Mouse (Mus musculus) limb, embryonic 12.5 days (tissue): ENCODE results near the gene Nlrp10. TPM values are rescaled to one million over a fixed set of nuclear protein-coding genes. Genes with fewer than 3 reads are reported as not detected.

Experiments
- ATAC-seq: fragments of 200-750 bp; cut with Nextera tagmentation; 2 replicates; pipeline ENCODE4 v1.8.0; 2017; ENCODE audit warnings: low read depth, moderate TSS enrichment; ENCODE audit not compliant: insufficient number of reproducible peaks, insufficient read depth, low FRiP score, low TSS enrichment
- H3K27ac ChIP-seq: fragments of 300-500 bp; sonication (generic); 2 replicates; pipeline ENCODE4 v1.5.1; 2016; ENCODE audit warnings: mild to moderate bottlenecking, moderate library complexity
- H3K27me3 ChIP-seq: fragments of 300-500 bp; sonication (generic); 2 replicates; pipeline ENCODE4 v1.6.1; 2016; ENCODE audit warnings: mild to moderate bottlenecking, moderate library complexity
- H3K36me3 ChIP-seq: fragments of 300-500 bp; sonication (generic); 2 replicates; pipeline ENCODE4 v1.6.1; 2016; ENCODE audit warnings: mild to moderate bottlenecking, moderate library complexity
- H3K4me1 ChIP-seq: fragments of 300-500 bp; sonication (generic); replicated peaks from 2 replicates; pipeline ENCODE4 v1.6.1; 2016
- H3K4me2 ChIP-seq: fragments of 300-500 bp; sonication (generic); 2 replicates; pipeline ENCODE4 v1.6.1; 2016; ENCODE audit warnings: mild to moderate bottlenecking, moderate library complexity
- H3K4me3 ChIP-seq: fragments of 300-500 bp; sonication (generic); replicated peaks from 2 replicates; pipeline ENCODE4 v1.5.1; 2016; ENCODE audit warnings: mild to moderate bottlenecking
- H3K9ac ChIP-seq: fragments of 300-500 bp; sonication (generic); replicated peaks from 2 replicates; pipeline ENCODE4 v1.6.1; 2016; ENCODE audit warnings: mild to moderate bottlenecking, moderate library complexity
- H3K9me3 ChIP-seq: fragments of 300-500 bp; sonication (generic); 2 replicates; pipeline ENCODE4 v1.6.1; 2016; ENCODE audit warnings: mild to moderate bottlenecking, moderate library complexity
- WGBS: fragments of 180-500 bp; shearing (Covaris S2); methylation state at CpG from one replicate; pipeline ENCODE4 v1.1.7; 2016; 5-methylcytosine and 5-hydroxymethylcytosine counted together
- polyA plus RNA-seq: library from polyadenylated mRNA; unstranded; fragments of >200 nt; fragmentation: Nextera tagmentation; extraction: Ambion mirVana; gene quantifications from 2 replicates; pipeline ENCODE4 v1.2.1, GENCODE M21; 2016

Nlrp10 gene
- 0.61 and 0.72 TPM in 2 replicates for polyA plus RNA-seq

DNA sequence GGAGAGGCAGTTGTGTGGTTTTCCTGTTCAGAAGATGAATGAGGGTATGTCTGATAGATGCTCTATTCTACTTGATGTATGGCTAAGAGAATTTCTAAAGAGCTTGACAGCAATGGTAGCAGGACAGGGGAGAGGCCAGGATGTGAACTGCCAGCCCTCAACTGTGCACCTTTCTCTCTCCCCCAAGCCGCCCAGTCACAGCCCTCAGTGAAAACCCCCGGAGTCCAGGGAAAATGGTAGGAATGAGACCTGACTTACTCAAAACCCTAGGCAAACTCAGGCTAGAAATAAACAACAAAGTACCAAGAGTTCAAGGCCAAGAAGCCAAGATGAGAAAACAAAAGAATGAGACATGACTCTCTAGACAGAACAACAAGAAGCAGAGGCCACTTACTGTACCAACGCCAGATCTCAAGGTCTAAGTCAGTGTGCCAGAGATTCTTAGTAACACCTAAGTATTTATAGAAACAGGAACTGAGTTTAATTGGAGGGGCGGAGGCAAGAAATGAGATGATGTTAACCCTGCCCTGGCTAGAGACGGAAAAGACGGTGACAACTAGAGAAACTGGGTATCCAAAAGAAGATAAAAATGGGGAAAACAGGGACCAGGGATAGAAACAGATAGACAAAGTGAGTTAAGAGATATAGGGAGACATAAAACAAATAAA is at the start of gene Nlrp10:
Gene Nlrp10, minus strand, starts transcription at position 453 of the 668 bp plus-strand sequence.
- H3K4me1 ChIP-seq: no peaks in the 10 kb centered on the region; the same call in 1 of the 2 replicates
- H3K9ac ChIP-seq: no peak within 1 kb of the TSS
- 70% methylated on average over 6 of the region's 6 CpGs for WGBS

DNA sequence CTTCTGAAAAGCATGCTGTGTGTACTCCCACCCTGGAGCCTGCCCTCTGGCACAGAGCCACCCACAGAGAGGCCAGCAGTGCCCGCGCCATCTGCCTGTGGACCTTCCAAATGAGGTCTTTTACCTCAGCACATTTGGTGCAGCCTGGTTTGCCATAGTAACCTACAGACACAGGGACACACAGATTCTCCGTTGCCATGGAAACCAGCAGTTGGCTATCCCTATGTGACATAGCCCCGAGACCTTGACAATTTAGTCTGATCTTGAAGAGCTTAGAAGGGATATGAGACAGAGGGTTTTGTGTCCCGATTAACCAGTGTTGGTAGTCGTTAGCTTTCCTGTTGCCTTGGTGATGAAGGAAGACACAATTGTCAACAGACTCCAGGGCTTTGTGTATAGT is 42.3 kb upstream of the Nlrp10 start:
- Histone ChIP-seq H3K4me2 (no peak overlapping the region), H3K9me3 (no peaks in the 10 kb centered on the region), H3K9ac (no peak overlapping the region), H3K4me1 (no peaks in the 10 kb centered on the region), H3K27me3 (no peaks in the 10 kb centered on the region; the same call in 1 of the 2 replicates), H3K36me3 (no peaks in the 10 kb centered on the region), H3K4me3 (no peak overlapping the region), H3K27ac (no peak overlapping the region)
- 66% methylated on average over 6 of the region's 6 CpGs for WGBS
- no peak for ATAC-seq

More for the DNA sequence above, at the start of gene Nlrp10:
- no peaks in the 10 kb centered on the region for H3K9me3 ChIP-seq
- no peaks in the 10 kb centered on the region for H3K27me3 ChIP-seq
- no peak for ATAC-seq
- no peak within 1 kb of the TSS for H3K27ac ChIP-seq
- H3K36me3 ChIP-seq: no peaks in the 10 kb centered on the region
- no peak within 1 kb of the TSS for H3K4me2 ChIP-seq
- no peak within 1 kb of the TSS for H3K4me3 ChIP-seq

DNA sequence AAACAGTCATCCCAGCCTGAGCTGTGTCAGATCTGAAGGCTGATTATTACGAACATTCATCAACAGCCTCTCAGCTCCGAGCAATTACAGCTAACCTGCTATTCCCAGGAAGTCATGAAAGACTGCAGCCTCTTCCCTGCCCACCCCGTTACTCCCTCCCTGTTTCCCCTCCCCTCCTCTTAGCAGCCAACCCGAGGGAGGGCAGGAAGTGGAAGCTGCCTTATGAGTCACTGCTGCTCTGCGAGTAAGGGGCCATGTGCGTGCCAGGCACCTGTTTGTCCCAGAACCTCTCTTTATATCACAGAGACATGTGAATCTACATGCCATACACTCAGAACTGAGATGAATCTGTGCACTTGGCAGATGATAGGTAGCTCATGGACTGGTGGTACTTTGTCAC is 38.2 kb upstream of the Nlrp10 start:
- Histone ChIP-seq H3K4me3 (no peak overlapping the region), H3K9ac (no peak overlapping the region), H3K4me1 (no peaks in the 10 kb centered on the region), H3K4me2 (no peak overlapping the region), H3K27me3 (peaks cover 4% of the 10 kb centered on the region), H3K27ac (no peak overlapping the region), H3K9me3 (no peaks in the 10 kb centered on the region), H3K36me3 (no peaks in the 10 kb centered on the region)
- ATAC-seq: no peak
- 22% methylated on average over 6 of the region's 6 CpGs for WGBS

DNA sequence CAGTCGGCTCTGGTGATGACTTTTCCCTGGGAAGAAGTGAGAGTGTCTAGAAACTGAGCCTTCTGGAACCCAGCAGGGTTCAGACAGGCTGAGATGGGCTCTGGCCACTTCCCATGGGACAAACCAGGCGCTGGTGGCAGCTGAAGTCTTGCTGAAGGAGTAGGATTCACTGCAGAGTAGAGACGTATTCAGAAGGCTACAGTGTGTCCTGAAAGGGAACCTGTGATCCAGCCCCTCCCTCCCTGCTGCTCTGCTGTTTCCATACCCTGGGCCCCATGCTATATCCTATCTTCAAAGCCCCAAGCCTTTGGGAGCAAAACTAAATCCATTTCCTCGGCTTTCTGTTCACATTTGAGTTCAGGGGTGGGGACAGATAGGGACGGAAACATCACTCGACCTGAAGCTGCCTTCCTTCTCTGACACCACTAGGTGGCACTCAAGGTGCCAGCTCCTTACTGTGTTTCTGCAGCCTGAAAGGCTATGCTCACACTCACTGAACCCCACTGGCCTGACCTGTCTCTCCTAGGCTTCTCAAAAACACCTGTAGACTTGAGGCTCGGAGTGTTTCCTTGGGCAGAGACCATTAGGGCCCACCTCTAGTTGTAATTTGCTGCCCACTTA is 36.9 kb upstream of the Nlrp10 start:
- Histone ChIP-seq H3K9me3 (no peaks in the 10 kb centered on the region), H3K4me1 (no peaks in the 10 kb centered on the region), H3K9ac (no peak overlapping the region), H3K4me3 (no peak overlapping the region), H3K27ac (no peak overlapping the region), H3K36me3 (no peaks in the 10 kb centered on the region), H3K27me3 (peaks cover 4% of the 10 kb centered on the region), H3K4me2 (no peak overlapping the region)
- ATAC-seq: no peak
- WGBS: 33% methylated on average over 7 of the region's 7 CpGs

DNA sequence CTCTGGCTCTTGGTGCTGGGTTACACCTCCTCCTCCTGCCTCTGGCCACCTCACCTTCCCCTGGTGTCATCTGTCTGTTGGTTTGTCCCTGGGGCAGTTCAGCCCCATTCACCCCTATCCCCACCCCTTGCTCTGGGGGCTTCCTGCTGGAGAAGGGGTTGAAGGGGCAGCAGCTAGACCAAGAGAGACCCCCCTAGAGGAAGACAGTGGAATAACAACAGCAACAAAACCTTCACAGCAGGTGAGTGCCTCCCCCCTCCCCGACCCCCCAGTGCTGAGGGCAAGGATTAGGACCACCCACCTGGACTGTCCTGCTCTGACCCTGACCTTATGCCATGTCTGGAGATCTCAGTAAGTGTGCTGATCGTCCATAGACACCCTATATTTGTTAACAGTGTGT is 36.0 kb upstream of the Nlrp10 start:
- H3K9me3 ChIP-seq: no peaks in the 10 kb centered on the region
- H3K4me1 ChIP-seq: no peaks in the 10 kb centered on the region
- H3K4me2 ChIP-seq: no peak overlapping the region
- 25% methylated on average over 2 of the region's 2 CpGs for WGBS
- H3K27ac ChIP-seq: no peak overlapping the region
- no peaks in the 10 kb centered on the region for H3K36me3 ChIP-seq
- no peak overlapping the region for H3K9ac ChIP-seq
- peaks cover 4% of the 10 kb centered on the region for H3K27me3 ChIP-seq
- no peak overlapping the region for H3K4me3 ChIP-seq
- peak; percentile 18; the same call in 1 of the 2 replicates for ATAC-seq

DNA sequence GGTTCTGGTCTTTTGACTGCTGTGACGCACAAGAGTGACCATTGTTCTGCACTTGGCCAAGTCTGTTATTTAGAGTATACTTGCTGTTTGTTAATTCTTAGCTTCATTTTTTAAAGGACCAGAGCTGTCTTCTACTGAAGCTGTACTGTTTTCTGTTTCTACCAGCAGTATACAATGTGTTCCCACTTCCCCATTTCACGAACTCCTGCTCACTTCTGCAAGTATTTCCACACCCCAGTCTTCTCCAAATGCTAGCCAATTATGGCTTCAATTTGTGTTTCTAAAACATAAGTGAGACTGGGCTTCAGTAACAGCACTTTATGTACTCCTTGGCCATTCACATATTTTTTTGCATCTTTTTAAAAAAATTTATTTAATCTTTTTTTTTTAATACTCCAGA is 27.8 kb upstream of the Nlrp10 start:
- Histone ChIP-seq H3K27ac (no peak overlapping the region), H3K9ac (no peak overlapping the region), H3K4me2 (no peak overlapping the region), H3K36me3 (no peaks in the 10 kb centered on the region), H3K4me1 (no peaks in the 10 kb centered on the region), H3K9me3 (no peaks in the 10 kb centered on the region), H3K27me3 (peaks cover 5% of the 10 kb centered on the region; the same call in 1 of the 2 replicates), H3K4me3 (no peak overlapping the region)
- no peak for ATAC-seq
- WGBS: 78% methylated on average over 2 of the region's 2 CpGs

DNA sequence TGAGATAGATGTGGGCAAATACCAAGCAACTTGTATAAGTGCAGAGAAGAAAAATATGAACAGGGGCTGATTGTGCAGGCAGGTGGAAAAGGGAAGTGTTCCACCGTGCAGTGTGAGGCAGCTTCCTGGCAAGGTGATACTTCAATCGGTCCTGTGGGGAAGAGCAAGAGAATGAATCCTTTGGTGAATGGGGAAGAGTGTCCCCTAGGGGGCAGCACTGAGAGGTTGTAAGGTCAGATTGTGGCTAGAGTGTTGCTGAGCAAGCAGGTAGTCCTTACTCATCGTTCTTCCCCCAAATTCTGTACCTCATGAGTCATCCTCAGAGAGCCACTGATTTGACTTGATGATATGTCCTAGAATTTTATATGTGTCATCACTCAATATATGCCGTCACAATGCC is 24.2 kb upstream of the Nlrp10 start:
- no peak for ATAC-seq
- no peak overlapping the region for H3K4me2 ChIP-seq
- no peaks in the 10 kb centered on the region for H3K36me3 ChIP-seq
- no peak overlapping the region for H3K27ac ChIP-seq
- no peak overlapping the region for H3K4me3 ChIP-seq
- no peak overlapping the region for H3K9ac ChIP-seq
- peaks cover 36% of the 10 kb centered on the region for H3K27me3 ChIP-seq
- no peaks in the 10 kb centered on the region for H3K9me3 ChIP-seq
- WGBS: 62% methylated on average over 4 of the region's 4 CpGs
- peaks cover 11% of the 10 kb centered on the region for H3K4me1 ChIP-seq

DNA sequence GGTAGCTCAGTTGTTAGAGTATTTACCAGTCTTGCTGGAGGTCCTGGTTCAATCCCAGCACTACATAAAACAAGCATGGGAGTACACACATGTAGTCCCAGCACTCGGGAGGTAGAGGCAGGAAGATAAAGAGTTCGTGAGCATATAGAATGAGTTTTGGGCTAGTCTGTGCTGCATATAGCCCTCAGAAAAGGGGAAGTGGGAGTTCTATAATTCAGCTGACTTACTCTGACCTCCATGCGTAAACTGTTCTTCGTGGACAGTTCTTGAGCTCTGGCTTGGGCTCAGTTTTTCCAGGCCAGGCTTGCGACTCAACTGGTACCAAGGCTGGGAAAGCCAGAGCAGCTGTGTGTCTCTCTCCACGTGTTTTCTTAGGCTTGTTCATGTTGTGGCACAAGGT is 22.8 kb upstream of the Nlrp10 start:
- H3K4me1 ChIP-seq: peaks cover 11% of the 10 kb centered on the region
- H3K4me2 ChIP-seq: no peak overlapping the region
- H3K9me3 ChIP-seq: no peaks in the 10 kb centered on the region
- H3K9ac ChIP-seq: no peak overlapping the region
- WGBS: 89% methylated on average over 6 of the region's 6 CpGs
- no peak for ATAC-seq
- no peaks in the 10 kb centered on the region for H3K36me3 ChIP-seq
- H3K27me3 ChIP-seq: peaks cover 43% of the 10 kb centered on the region
- H3K4me3 ChIP-seq: no peak overlapping the region
- no peak overlapping the region for H3K27ac ChIP-seq

DNA sequence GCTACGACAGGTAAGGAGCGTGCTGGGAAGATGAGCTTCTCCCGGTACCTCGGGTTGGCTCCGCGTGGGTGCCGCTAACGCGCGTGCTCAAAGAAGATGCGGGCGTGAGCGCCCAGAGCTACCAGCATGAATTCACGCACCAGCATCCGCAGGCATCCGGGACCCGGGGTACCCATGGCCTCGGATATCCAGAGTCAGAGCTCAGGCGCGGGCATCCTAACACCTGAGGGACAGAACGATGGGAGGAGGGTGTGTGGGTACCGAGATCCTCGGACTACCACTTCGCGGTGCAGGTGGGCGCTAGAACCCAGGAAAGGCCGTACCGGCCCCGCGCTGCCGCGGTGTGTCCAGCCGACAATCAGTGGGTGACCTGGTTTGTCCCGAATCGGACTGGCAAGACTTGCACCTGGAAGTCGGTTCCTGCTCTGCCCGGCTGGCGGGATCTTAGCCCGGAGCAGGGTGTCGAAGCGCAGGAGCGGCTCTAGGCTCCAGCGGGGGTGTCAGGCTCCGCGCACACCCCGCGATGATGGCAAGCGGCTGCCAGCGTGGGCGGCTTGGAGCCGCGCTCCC is 20.9 kb upstream of the Nlrp10 start:
- no peak overlapping the region for H3K27ac ChIP-seq
- H3K27me3 ChIP-seq: peaks cover 43% of the 10 kb centered on the region

DNA sequence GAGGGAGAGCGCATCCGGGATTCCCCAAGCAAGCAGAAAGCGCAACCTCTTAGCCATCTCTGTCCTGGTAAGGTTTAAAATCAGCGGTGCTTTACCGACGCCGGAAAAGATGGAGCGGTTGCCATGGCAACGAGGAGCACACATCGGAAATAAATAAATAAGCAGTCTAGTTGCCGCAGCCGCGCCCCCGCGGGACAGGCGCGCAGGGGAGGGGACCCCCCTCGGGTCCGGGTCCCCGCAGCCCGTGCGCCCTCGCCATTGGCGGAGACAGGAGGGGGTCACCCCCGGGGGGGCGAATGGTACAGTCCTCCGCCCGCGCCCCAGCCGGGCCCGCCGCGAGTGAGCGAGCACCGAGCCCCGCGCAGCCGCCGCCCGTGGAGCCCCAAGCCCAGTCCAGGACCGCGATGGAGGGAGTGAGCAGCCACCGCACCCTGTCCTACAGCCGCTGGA is 20.4 kb upstream of the Nlrp10 start, which contains the start of gene Tub:
Gene Tub, plus strand, starts transcription at position 27 of the 450 bp plus-strand sequence.
- Histone ChIP-seq H3K27ac (no peak within 1 kb of the TSS), H3K4me2 (peak within 1 kb of the TSS; percentile 99)
- peak; percentile 48 for ATAC-seq

More for the DNA sequence above, 20.9 kb upstream of the Nlrp10 start:
- WGBS: under 1% methylated on average over 52 of the region's 52 CpGs
- Histone ChIP-seq H3K9ac (peak overlapping the region; percentile 57), H3K9me3 (no peaks in the 10 kb centered on the region), H3K4me1 (peaks cover 11% of the 10 kb centered on the region), H3K36me3 (0 out of 2 replicates have a peak, but pooled peaks cover 7% of the 10 kb centered on the region), H3K4me2 (peak overlapping the region; percentile 99), H3K4me3 (peak overlapping the region; percentile 64)
- peak; percentile 28 for ATAC-seq

DNA sequence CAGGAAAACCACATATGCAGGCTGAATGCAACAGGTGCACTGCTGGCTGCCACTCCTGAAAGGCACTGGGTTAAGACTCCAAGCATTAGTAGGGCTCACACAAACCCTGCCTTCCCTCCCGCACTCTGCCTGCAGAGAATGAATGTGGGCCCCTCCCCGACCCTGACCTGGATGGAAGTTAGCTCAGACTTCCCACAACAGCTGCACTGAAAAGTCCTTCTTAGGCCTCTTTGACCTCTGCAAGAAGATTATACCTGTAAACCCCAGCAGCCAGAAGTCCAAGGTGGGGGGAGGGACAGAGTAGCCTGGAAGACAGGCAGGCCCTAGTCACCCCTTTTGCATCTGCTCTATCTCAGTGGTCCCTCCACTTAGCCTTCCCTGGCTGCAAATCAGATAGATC is 19.3 kb upstream of the Nlrp10 start:
- no peaks in the 10 kb centered on the region for H3K9me3 ChIP-seq
- H3K4me1 ChIP-seq: peaks cover 11% of the 10 kb centered on the region
- H3K4me3 ChIP-seq: no peak overlapping the region
- no peak overlapping the region for H3K4me2 ChIP-seq
- H3K27me3 ChIP-seq: peaks cover 43% of the 10 kb centered on the region
- WGBS: 46% methylated on average over 2 of the region's 2 CpGs
- H3K36me3 ChIP-seq: peaks cover 17% of the 10 kb centered on the region
- no peak for ATAC-seq
- no peak overlapping the region for H3K9ac ChIP-seq
- H3K27ac ChIP-seq: no peak overlapping the region

More for the DNA sequence above, 20.4 kb upstream of the Nlrp10 start, which contains the start of gene Tub:
- Histone ChIP-seq H3K9ac (peak within 1 kb of the TSS; percentile 57), H3K4me1 (peaks cover 11% of the 10 kb centered on the region), H3K36me3 (peaks cover 9% of the 10 kb centered on the region; the same call in 1 of the 2 replicates), H3K9me3 (no peaks in the 10 kb centered on the region), H3K27me3 (peaks cover 43% of the 10 kb centered on the region), H3K4me3 (peak within 1 kb of the TSS; percentile 64)
- WGBS: under 1% methylated on average over 38 of the region's 44 CpGs
